Mouse (Mus musculus): ENCODE results near the gene Vps72.
A peak's percentile ranks its signal among the peaks of the same experiment; 100 is the strongest.
"Not testable (repeated sequence)": the region's sequence is repeated elsewhere in the genome, so short reads cannot be mapped to it uniquely, and the experiment has no call there.

Vps72 gene

DNA sequence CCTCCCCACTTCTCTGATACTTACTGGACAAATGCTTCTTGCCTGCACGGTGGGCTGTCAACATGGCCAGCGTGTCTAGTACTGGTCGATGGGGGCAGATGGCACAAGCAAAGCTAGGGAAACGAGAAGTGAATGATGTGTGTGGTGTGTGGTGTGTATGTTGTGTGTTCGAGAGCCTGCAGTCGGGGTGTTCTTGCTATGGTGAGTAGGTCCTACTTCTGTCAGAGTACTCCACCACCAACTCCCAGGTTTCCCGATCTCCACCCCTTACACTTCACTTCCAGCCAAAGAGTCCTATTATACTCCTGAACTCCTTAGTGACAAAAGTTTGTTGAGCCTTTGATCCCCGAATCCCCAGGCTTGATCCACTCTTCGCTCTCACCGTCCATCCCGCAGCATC lies 22.4 kb downstream of the Vps72 start:
- no peak for DNase-seq (ENCODE audit: inconsistent age in 2 of 2, low spot score in 1 of 2)

- peak; percentile 93 to 96 for DNase-seq (ENCODE audit: inconsistent age in 2 of 2, low spot score in 1 of 2)
Measured at GRCm38 (mm10) chr3:95133680-95134101, 22.9 kb downstream of the Vps72 start, which contains the start of the genes Scnm1 and Lysmd1. TSS of gene Scnm1 (minus strand) at chr3:95134011. TSS of gene Lysmd1 (plus strand) at chr3:95134088.

- DNase-seq (ENCODE audit: inconsistent age in 2 of 2, low spot score in 1 of 2) = not testable (repeated sequence)
Measured at GRCm38 (mm10) chr3:95134133-95134532, 23.3 kb downstream of the Vps72 start.

GRCm38 (mm10) chr3:95135023-95135422 lies 24.2 kb downstream of the Vps72 start:
- DNase-seq (ENCODE audit: inconsistent age in 2 of 2, low spot score in 1 of 2) = peak; percentile 75 to 81

- peak in 1 of 2 experiments; percentile 33 for DNase-seq (ENCODE audit: inconsistent age in 2 of 2, low spot score in 1 of 2)
Measured at GRCm38 (mm10) chr3:95135433-95136052, 24.7 kb downstream of the Vps72 start.

GRCm38 (mm10) chr3:95136336-95136735 lies 25.5 kb downstream of the Vps72 start:
- no peak for DNase-seq (ENCODE audit: inconsistent age in 2 of 2, low spot score in 1 of 2)

DNA sequence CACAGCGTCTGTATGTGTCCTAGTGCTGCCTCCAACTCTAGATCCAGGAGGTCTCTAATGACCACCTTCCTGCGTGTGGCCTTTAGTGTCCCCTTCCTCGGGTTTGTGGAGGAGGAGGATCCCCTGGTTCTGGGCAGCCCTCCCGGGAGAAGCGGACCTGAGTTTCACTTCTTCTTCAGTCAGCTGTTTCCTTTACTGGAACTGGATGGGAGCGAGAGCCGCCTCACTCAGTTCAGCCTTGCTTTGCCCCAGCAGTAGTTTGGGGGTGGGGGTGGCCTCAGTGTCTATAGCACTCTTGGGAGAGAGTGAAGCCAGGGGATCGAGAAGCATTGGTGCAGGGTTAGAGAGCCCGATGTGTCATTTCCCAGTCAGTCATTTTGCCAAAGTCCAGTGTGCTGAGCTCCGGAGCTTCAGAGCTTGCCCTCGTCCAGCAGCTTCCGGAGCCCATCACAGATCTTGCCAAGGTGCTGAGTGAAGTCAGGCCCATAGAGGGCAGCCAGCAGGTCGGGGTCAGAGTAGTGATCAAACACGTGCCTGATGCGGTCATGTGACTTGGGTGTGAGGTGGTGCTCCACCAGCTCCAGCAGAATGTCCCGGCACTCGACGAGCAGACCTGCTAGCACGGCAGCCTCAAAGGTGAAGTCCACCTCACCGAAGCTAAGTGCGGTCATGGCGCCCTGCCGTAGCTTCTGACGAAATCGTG lies 28.9 kb downstream of the Vps72 start:
- peak in 1 of 2 experiments; percentile 45 for DNase-seq (ENCODE audit: inconsistent age in 2 of 2, low spot score in 1 of 2)

DNA sequence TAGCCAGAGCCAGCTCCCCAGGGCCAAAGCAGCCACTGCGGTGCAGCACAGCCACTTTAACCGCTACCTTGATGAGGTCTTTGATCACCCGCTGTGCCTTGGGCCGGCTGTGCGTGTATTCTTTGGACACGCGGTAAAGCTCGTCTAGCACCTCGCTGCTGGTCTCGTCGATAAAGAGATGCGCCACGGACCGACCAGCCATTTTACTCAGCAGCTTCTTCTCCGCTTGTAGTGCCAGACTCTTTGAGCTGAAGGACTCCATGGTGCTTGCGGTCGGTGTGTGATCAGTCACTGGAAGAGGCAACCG lies 29.4 kb downstream of the Vps72 start:
- DNase-seq (ENCODE audit: inconsistent age in 2 of 2, low spot score in 1 of 2) = peak in 1 of 2 experiments; percentile 39

DNA sequence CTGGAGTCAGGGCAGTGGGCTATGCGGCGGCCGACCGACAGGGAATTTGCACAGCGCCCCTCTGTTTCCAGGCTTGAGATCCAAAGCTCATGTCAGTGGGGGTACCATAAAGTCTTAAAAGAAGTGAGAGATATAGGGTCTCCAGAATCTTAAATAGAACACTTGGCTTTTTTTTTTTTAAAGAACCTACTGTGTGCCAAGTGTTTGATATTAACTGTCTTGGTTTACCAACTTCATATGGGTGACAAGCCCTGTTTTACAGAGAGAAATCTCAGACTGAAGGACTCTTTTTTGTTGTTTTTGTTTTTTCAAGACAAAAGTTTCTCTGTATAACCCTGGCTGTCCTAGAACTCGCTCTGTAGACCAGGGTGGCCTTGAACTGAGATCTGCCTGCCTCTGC lies 30.0 kb downstream of the Vps72 start:
- DNase-seq (ENCODE audit: inconsistent age in 2 of 2, low spot score in 1 of 2) = no peak

DNA sequence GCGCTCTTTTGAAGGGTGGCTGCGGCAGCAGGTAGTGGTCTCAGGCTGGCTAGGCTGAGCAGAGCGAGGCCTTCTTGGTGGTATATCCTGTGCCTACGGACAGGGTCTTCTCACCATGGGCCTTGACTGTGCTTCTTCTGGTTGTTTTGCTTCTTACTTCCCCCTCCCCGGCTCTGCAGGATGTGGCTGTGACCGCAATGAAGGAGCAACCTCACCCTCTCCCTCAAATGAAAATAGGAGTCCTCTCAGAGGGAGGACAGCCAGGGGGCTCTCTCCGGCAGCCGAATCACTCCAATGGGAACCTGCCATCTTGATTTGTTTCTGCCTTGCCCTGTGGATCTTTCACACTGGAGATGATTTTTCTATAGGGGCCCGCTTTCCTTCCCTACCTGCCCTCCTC lies 30.7 kb downstream of the Vps72 start:
- DNase-seq (ENCODE audit: inconsistent age in 2 of 2, low spot score in 1 of 2) = peak in 1 of 2 experiments; percentile 47

DNA sequence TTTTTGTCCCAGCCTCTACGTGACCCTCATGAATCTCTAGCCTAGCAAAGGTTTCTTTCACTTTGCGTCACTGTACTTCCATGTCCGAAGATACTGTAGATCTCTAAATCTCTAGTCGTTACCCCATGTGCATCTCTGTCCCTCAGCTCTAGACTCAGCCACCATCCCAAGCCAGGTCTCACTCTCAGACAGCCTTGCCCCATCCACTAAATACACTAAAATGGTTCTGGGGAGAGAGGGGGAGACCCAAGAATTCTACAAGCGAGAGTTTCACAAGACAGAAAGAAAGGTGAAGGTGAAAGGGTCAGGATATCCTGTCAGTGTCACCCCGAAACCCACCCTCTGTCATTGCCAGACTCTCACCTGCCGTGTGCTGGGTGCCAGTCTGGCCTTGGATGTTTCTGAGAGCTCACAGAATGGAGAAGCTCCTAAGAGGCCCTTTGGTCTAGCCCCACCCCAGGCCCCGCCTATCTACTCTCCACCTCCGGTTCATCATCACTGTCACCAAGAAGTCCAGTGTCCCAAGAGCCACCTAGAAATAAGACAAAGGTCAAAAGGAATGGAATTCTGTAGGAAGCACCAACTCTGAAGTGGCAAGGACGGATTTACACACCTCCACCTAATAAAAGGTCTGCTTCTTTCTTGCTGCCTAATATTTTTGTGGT lies 31.3 kb downstream of the Vps72 start, which contains the start of gene Tnfaip8l2:
Gene Tnfaip8l2, minus strand, starts transcription at position 409 of the 665 bp plus-strand sequence.
- no peak for DNase-seq (ENCODE audit: inconsistent age in 2 of 2, low spot score in 1 of 2)

DNA sequence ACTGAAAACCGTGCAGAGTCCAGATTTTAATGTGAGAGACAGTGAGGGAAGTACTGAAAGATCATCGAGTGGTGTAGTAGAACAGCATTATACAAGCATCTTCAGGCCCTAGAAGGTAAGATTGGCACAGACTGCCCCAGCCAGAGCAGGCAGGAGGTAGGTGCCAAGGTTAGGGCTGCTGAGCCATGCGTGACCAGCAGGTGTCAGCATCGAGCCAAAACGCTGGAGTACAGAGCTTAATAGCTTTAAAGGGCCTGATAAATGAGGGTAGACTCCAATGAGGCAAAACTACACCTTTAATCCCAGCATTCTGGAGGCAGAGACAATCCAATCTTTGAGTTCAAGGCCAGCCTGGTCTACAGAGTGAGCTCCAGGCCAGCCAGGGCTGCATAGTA lies 31.8 kb downstream of the Vps72 start:
- peak; percentile 86 to 96 for DNase-seq (ENCODE audit: inconsistent age in 2 of 2, low spot score in 1 of 2)

DNA sequence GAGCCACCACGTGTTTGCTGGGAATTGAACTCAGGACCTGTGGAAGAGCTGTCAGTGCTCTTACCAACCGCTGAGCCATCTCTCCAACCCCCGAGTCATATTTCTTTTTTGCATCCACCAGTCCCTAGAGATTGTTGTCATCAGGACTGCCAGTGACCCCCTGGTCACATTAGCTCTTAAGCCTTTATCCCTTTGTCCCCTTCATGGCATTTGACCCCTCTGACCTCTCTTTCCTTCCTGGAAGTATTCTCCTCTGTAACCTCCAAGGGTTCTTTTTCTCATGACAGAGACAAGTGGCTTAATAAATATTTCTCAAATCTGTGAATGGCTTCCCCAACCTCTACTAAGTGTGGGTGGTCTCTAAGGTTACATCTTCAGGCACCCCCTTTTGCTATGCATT lies 37.1 kb downstream of the Vps72 start:
- DNase-seq (ENCODE audit: inconsistent age in 2 of 2, low spot score in 1 of 2) = no peak

DNA sequence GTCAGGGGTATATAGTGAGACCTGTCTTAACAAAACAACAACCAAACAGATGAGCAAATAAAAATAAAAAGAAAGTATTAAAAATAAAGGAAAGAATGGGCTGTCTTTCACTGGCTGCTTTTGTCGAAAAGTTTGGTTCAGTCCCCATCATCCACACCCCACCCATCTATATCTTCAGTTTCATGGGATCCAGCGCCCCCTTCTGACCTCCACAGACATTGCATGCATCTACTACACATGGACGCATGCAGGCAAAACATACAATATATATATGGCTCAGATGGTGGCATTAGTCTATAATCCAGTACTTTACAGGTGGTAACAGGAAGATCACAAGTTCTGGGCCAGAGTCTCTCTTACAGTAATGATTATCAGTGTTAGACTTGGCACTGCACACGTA lies 43.1 kb downstream of the Vps72 start:
- peak in 1 of 2 experiments; percentile 80 for DNase-seq (ENCODE audit: inconsistent age in 2 of 2, low spot score in 1 of 2)

- no peak for DNase-seq (ENCODE audit: inconsistent age in 2 of 2, low spot score in 1 of 2)
Measured at GRCm38 (mm10) chr3:95159511-95159986, 48.7 kb downstream of the Vps72 start.

- peak; percentile 92 to 96 for DNase-seq (ENCODE audit: inconsistent age in 2 of 2, low spot score in 1 of 2)
Measured at GRCm38 (mm10) chr3:95159987-95160963, 49.5 kb downstream of the Vps72 start, which contains the start of gene Sema6c. TSS of gene Sema6c (plus strand) at chr3:95160457.

- peak in 1 of 2 experiments; percentile 51 for DNase-seq (ENCODE audit: inconsistent age in 2 of 2, low spot score in 1 of 2)
Measured at GRCm38 (mm10) chr3:95161041-95161551, 50.3 kb downstream of the Vps72 start.

GRCm38 (mm10) chr3:95161618-95162344 lies 51.0 kb downstream of the Vps72 start:
- DNase-seq (ENCODE audit: inconsistent age in 2 of 2, low spot score in 1 of 2) = no peak

GRCm38 (mm10) chr3:95162345-95162628 lies 51.5 kb downstream of the Vps72 start:
- DNase-seq (ENCODE audit: inconsistent age in 2 of 2, low spot score in 1 of 2) = no peak

All from adrenal gland, adult (tissue).